Mouse (Mus musculus): Measurements from ENCODE around the gene Mcts1. TPM values are rescaled to one million over a fixed set of nuclear protein-coding genes. Genes with fewer than 3 reads are reported as not detected.

Gene Mcts1
- polyA plus RNA-seq (2012; rRNA removed) = 1.9 and 3.1 TPM in 2 replicates

GRCm38 (mm10) chrX:38600177-38600994, at the start of gene Mcts1:
Gene Mcts1 (plus strand): TSS chrX:38600578.

GRCm38 (mm10) chrX:38576078-38576477, 24.3 kb upstream of the Mcts1 start, which contains the start of gene Cul4b:
Gene Cul4b (minus strand): TSS chrX:38576196.

GRCm38 (mm10) chrX:38634801-38635637, 34.6 kb downstream of the Mcts1 start, which contains the start of gene C1galt1c1:
Gene C1galt1c1 (minus strand): TSS chrX:38635087.

Other genes starting within 250 kb of the Mcts1 start
- 29.0 and 45.3 TPM in 2 replicates for gene Lamp2, start 144.1 kb upstream of the Mcts1 start, polyA plus RNA-seq (2012; rRNA removed)
- 3.6 and 4.8 TPM in 2 replicates for gene Cul4b, start 24.4 kb upstream of the Mcts1 start, polyA plus RNA-seq (2012; rRNA removed)
- gene C1galt1c1, start 34.5 kb downstream of the Mcts1 start, polyA plus RNA-seq (2012; rRNA removed) = 1.9 and 2.3 TPM in 2 replicates
- 0.42 TPM in 1 of 2 replicates, not detected in the other for gene 6030498E09Rik, start 172.1 kb downstream of the Mcts1 start, polyA plus RNA-seq (2012; rRNA removed)

All from ovary, adult 2 months (tissue).